Mouse (Mus musculus): Measurements from ENCODE around the gene Cap2. TPM values are rescaled to one million over a fixed set of nuclear protein-coding genes. Genes with fewer than 3 reads are reported as not detected.

The Cap2 gene
- polyA plus RNA-seq, 1 experiment from 2014 or later: 7.0 TPM

- no peak for DNase-seq (ENCODE audit: extremely low spot score, low spot score)
- H3K36me3 ChIP-seq (replicated peaks): no peaks in the 10 kb centered on the region
- H3K4me3 ChIP-seq: no peak overlapping the region
- H3K9me3 ChIP-seq: no peaks in the 10 kb centered on the region
- WGBS: 75% methylated on average over 5 of the region's 5 CpGs
- H3K4me1 ChIP-seq: peaks cover 5% of the 10 kb centered on the region
- H3K27ac ChIP-seq: no peak overlapping the region
- H3K27me3 ChIP-seq (ENCODE audit: poor library complexity, severe bottlenecking): no peaks in the 10 kb centered on the region
Observed at GRCm38 (mm10) chr13:46654566-46654965, 152.9 kb downstream of the Cap2 start.

DNA sequence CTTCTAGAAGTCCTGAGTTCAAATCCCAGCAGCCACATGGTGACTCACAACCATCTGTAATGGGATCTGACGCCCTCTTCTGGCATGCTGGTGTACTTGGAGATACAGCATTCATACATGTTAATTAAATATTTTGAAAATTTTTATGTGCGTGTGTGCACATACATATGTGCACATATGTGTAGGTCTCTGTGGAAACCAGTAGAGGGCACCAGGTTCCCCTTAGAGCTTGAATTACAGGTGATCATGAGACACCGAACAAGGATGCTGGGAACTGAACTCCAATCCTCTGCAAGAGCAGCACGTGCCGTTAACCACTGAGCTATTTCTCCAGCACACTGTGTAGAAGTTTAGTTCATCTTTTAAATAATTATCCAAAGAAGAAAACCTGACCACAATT, 157.6 kb downstream of the Cap2 start:
- no peaks in the 10 kb centered on the region for H3K4me1 ChIP-seq
- H3K27me3 ChIP-seq (ENCODE audit: poor library complexity, severe bottlenecking): no peaks in the 10 kb centered on the region
- no peak for DNase-seq (ENCODE audit: extremely low spot score, low spot score)
- 89% methylated on average over 5 of the region's 5 CpGs for WGBS
- no peaks in the 10 kb centered on the region for H3K36me3 ChIP-seq (replicated peaks)
- H3K27ac ChIP-seq: no peak overlapping the region
- no peak overlapping the region for H3K4me3 ChIP-seq
- H3K9me3 ChIP-seq: no peaks in the 10 kb centered on the region

DNA sequence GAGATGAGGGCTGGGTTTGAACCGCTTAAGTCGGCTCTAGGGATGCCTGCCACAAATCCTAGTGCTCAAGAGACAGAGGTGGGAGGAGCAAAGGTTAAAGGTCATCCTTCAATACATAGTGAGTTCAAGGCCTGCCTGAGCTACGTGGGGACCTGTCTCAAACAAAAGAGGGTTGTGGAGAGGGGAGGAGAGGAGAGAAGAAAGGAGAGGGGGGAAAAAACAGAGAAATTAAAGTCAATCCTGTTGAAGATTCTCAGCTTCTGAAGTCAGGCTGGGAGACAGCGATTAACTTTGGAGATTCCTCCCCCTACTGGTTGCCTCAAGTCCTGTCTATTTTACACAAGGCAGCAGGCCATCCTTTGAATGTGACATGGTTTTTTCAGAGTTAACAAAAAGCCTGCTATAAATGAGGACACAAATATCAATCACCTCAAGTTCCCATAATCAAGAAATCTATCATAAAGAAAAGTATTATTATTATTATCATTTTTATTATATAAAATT, 161.9 kb downstream of the Cap2 start:
- Histone ChIP-seq H3K36me3 (replicated peaks) (no peaks in the 10 kb centered on the region), H3K9me3 (no peaks in the 10 kb centered on the region), H3K27ac (no peak overlapping the region), H3K27me3 (ENCODE audit: poor library complexity, severe bottlenecking) (no peaks in the 10 kb centered on the region), H3K4me1 (peaks cover 1% of the 10 kb centered on the region), H3K4me3 (no peak overlapping the region)
- WGBS: 40% methylated on average over 4 of the region's 4 CpGs
- no peak for DNase-seq (ENCODE audit: extremely low spot score, low spot score)

- peak; percentile 93 for DNase-seq (ENCODE audit: extremely low spot score, low spot score)
- WGBS: 2% methylated on average over 46 of the region's 46 CpGs
- Histone ChIP-seq H3K27me3 (ENCODE audit: poor library complexity, severe bottlenecking) (no peaks in the 10 kb centered on the region), H3K4me3 (peak within 1 kb of the TSS; percentile 92), H3K27ac (peak within 1 kb of the TSS; percentile 91), H3K36me3 (replicated peaks) (peaks cover 28% of the 10 kb centered on the region), H3K9me3 (no peaks in the 10 kb centered on the region), H3K4me1 (peaks cover 20% of the 10 kb centered on the region)
Observed at GRCm38 (mm10) chr13:46669048-46669619, 167.5 kb downstream of the Cap2 start, which contains the start of gene Fam8a1. Fam8a1 (plus strand) TSS chr13:46669522.

GRCm38 (mm10) chr13:46669620-46670271, 168.1 kb downstream of the Cap2 start:
- H3K9me3 ChIP-seq: no peaks in the 10 kb centered on the region
- peaks cover 35% of the 10 kb centered on the region for H3K36me3 ChIP-seq (replicated peaks)
- H3K27me3 ChIP-seq (ENCODE audit: poor library complexity, severe bottlenecking): no peaks in the 10 kb centered on the region
- under 1% methylated on average over 91 of the region's 96 CpGs for WGBS
- H3K4me1 ChIP-seq: peaks cover 20% of the 10 kb centered on the region
- DNase-seq (ENCODE audit: extremely low spot score, low spot score): peak; percentile 32
- H3K4me3 ChIP-seq: peak overlapping the region; percentile 92
- peak overlapping the region; percentile 91 for H3K27ac ChIP-seq

- H3K27ac ChIP-seq: 0 out of 2 replicates have a peak overlapping the region, but pooled peaks have one; percentile 91
- peaks cover 42% of the 10 kb centered on the region for H3K36me3 ChIP-seq (replicated peaks)
- DNase-seq (ENCODE audit: extremely low spot score, low spot score): no peak
- H3K9me3 ChIP-seq: no peaks in the 10 kb centered on the region
- H3K27me3 ChIP-seq (ENCODE audit: poor library complexity, severe bottlenecking): no peaks in the 10 kb centered on the region
- peaks cover 20% of the 10 kb centered on the region for H3K4me1 ChIP-seq
- WGBS: 73% methylated on average over 9 of the region's 9 CpGs
- peak overlapping the region; percentile 92 for H3K4me3 ChIP-seq
Observed at GRCm38 (mm10) chr13:46670514-46670913, 168.9 kb downstream of the Cap2 start.

GRCm38 (mm10) chr13:46674601-46675000, 173.0 kb downstream of the Cap2 start:
- 89% methylated on average over 2 of the region's 2 CpGs for WGBS
- Histone ChIP-seq H3K9me3 (no peaks in the 10 kb centered on the region), H3K27me3 (ENCODE audit: poor library complexity, severe bottlenecking) (no peaks in the 10 kb centered on the region), H3K4me1 (peaks cover 13% of the 10 kb centered on the region), H3K4me3 (no peak overlapping the region), H3K36me3 (replicated peaks) (peaks cover 77% of the 10 kb centered on the region), H3K27ac (no peak overlapping the region)
- no peak for DNase-seq (ENCODE audit: extremely low spot score, low spot score)

- peaks cover 85% of the 10 kb centered on the region for H3K36me3 ChIP-seq (replicated peaks)
- no peak for DNase-seq (ENCODE audit: extremely low spot score, low spot score)
- no peaks in the 10 kb centered on the region for H3K4me1 ChIP-seq
- WGBS: 86% methylated on average over 4 of the region's 4 CpGs
- no peaks in the 10 kb centered on the region for H3K27me3 ChIP-seq (ENCODE audit: poor library complexity, severe bottlenecking)
- H3K27ac ChIP-seq: no peak overlapping the region
- no peak overlapping the region for H3K4me3 ChIP-seq
- H3K9me3 ChIP-seq: no peaks in the 10 kb centered on the region
Observed at GRCm38 (mm10) chr13:46677721-46678120, 176.1 kb downstream of the Cap2 start.

GRCm38 (mm10) chr13:46682921-46683320, 181.3 kb downstream of the Cap2 start:
- no peaks in the 10 kb centered on the region for H3K4me1 ChIP-seq
- DNase-seq (ENCODE audit: extremely low spot score, low spot score): no peak
- H3K27ac ChIP-seq: no peak overlapping the region
- H3K9me3 ChIP-seq: no peaks in the 10 kb centered on the region
- 90% methylated on average over 2 of the region's 2 CpGs for whole genome bisulfite sequencing
- H3K36me3 ChIP-seq (replicated peaks): peaks cover 94% of the 10 kb centered on the region
- H3K4me3 ChIP-seq: no peak overlapping the region
- H3K27me3 ChIP-seq (ENCODE audit: poor library complexity, severe bottlenecking): no peaks in the 10 kb centered on the region

DNA sequence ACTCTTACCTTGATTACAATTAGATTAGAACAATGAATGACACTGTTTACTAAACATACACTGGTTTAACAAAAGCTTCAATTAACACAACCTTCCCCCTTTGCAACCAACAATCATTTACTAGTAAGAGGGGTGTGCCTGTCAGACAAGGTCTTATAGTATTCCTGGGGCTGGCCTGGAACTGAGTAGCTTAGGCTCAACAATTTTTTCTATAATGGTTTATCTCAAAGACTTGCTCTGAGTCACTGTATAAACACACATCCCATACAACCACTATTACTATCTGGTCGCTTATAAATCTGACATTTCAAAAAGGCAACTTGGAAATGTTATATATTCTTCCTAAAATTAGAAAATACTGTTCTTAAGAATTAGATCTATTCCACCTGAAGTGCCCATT, 181.7 kb downstream of the Cap2 start:
- DNase-seq (ENCODE audit: extremely low spot score, low spot score): no peak
- no peak overlapping the region for H3K4me3 ChIP-seq
- peaks cover 94% of the 10 kb centered on the region for H3K36me3 ChIP-seq (replicated peaks)
- H3K27ac ChIP-seq: no peak overlapping the region
- no peaks in the 10 kb centered on the region for H3K9me3 ChIP-seq
- H3K4me1 ChIP-seq: no peaks in the 10 kb centered on the region
- 88% methylated on average over 1 of the region's 1 CpGs for WGBS
- H3K27me3 ChIP-seq (ENCODE audit: poor library complexity, severe bottlenecking): no peaks in the 10 kb centered on the region

DNA sequence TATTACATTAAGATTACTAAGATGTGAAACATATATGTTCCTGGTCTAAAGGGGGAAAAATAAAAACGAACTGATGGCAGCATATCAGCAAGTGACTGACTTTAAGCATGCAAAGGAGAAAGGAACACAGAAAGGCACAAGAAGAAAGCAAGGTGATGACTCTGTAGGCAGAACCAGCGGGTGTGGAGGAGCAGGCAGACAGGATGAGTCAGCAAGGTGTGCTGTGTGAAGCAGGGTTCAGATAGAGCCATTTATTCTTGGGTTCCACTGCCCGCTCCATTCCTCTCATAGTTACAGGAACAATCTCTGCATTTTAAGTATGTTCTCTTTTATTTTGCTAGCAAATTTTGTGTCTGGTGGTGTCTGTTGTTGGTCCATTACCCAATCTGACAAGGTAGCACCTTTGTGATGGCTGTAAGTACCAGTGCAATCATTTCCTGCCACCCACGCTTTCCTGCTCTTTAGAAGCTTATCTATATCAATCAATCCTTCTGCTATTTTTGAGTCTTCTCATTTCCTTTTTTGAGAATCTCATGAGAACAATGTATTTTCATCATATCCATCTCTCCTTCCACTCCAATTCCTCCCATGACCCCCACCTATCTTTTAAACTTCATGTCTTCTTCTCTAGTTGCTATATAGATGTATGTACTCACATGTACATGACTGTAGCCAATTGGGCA, 189.1 kb downstream of the Cap2 start:
- Histone ChIP-seq H3K36me3 (replicated peaks) (peaks cover 100% of the 10 kb centered on the region), H3K4me1 (peaks cover 4% of the 10 kb centered on the region; the same call in 1 of the 2 replicates), H3K27me3 (ENCODE audit: poor library complexity, severe bottlenecking) (no peaks in the 10 kb centered on the region), H3K4me3 (no peak overlapping the region), H3K9me3 (no peaks in the 10 kb centered on the region), H3K27ac (no peak overlapping the region)
- WGBS: 92% methylated on average over 4 of the region's 4 CpGs
- no peak for DNase-seq (ENCODE audit: extremely low spot score, low spot score)

GRCm38 (mm10) chr13:46695296-46695908, 193.8 kb downstream of the Cap2 start:
- Histone ChIP-seq H3K27me3 (ENCODE audit: poor library complexity, severe bottlenecking) (no peaks in the 10 kb centered on the region), H3K4me1 (peaks cover 4% of the 10 kb centered on the region; the same call in 1 of the 2 replicates), H3K4me3 (no peak overlapping the region), H3K36me3 (replicated peaks) (peaks cover 97% of the 10 kb centered on the region), H3K9me3 (no peaks in the 10 kb centered on the region), H3K27ac (no peak overlapping the region)
- DNase-seq (ENCODE audit: extremely low spot score, low spot score): no peak
- WGBS: 94% methylated on average over 1 of the region's 1 CpGs
